Mouse (Mus musculus): ENCODE measurements around the gene Srrm3. TPM values are rescaled to one million over a fixed set of nuclear protein-coding genes. Genes with fewer than 3 reads are reported as not detected.
A peak's percentile ranks its signal among the peaks of the same experiment; 100 is the strongest.

Srrm3 gene
- polyA plus RNA-seq, 1 experiment from 2014 or later = 87.3 TPM

DNA sequence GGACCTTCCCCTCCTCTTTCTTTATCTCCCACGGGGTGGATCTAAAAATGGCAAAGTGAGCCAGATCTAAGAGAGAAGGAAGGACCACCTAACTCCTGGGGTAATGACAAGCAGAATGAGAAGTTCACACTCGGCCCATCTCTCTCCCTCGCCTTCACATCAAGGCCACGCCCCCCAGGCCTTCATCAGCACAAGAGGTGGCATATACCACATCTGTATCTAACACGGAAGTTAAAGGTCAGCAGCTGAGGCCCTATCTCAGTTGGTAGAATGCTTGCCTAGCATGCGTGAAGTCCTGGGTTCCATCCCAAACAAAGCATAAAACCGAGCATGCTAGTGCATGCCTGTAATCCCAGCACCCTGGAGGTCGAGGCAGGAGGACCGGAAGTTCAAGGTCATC lies 67.1 kb downstream of the Srrm3 start:
- WGBS = 56% methylated on average over 9 of the region's 9 CpGs
- Histone ChIP-seq H3K27me3 (replicated peaks) (peaks cover 7% of the 10 kb centered on the region), H3K36me3 (peaks cover 6% of the 10 kb centered on the region; the same call in 1 of the 2 replicates), H3K4me1 (peaks cover 15% of the 10 kb centered on the region), H3K27ac (replicated peaks) (no peak overlapping the region), H3K9ac (replicated peaks) (no peak overlapping the region), H3K4me2 (no peak overlapping the region), H3K9me3 (replicated peaks) (no peaks in the 10 kb centered on the region), H3K4me3 (replicated peaks) (no peak overlapping the region)
- no peak for ATAC-seq (ENCODE audit: low FRiP score)

- H3K4me3 ChIP-seq (replicated peaks) = peak overlapping the region; percentile 35; the same call in 1 of the 2 replicates
Measured at GRCm38 (mm10) chr5:135877180-135877579, 70.5 kb downstream of the Srrm3 start.

DNA sequence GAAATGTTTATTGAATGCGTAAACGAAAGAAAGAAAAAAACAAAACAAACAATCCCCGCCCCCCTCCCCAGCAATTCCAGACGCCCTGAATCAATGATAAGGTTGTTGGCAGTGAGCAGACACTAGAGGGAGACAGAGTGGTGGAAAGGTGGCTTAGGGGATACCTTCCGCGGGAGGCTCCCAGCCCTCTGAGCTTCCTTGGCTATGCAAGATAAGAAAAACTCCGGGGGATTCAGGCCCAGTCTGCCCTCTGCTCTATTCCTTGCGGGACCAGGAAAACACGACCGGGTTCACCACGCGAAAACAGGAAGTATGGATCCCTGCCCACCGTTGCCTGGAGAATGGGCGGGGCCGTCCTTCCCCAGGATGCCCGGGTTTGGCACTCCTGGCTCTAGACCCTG lies 71.1 kb downstream of the Srrm3 start:
- 2% methylated on average over 16 of the region's 16 CpGs for WGBS
- peak overlapping the region; percentile 35 for H3K4me3 ChIP-seq (replicated peaks)
- ATAC-seq (ENCODE audit: low FRiP score) = peak; percentile 34
- peak overlapping the region; percentile 37; the same call in 1 of the 2 replicates for H3K9ac ChIP-seq (replicated peaks)
- H3K4me2 ChIP-seq = peak overlapping the region; percentile 66
- peak overlapping the region; percentile 66 for H3K27ac ChIP-seq (replicated peaks)
- peaks cover 25% of the 10 kb centered on the region for H3K4me1 ChIP-seq
- no peaks in the 10 kb centered on the region for H3K27me3 ChIP-seq (replicated peaks)
- peaks cover 3% of the 10 kb centered on the region; the same call in 1 of the 2 replicates for H3K36me3 ChIP-seq
- H3K9me3 ChIP-seq (replicated peaks) = no peaks in the 10 kb centered on the region

More at GRCm38 (mm10) chr5:135877180-135877579, 70.5 kb downstream of the Srrm3 start:
- Histone ChIP-seq H3K27me3 (replicated peaks) (no peaks in the 10 kb centered on the region), H3K36me3 (peaks cover 3% of the 10 kb centered on the region; the same call in 1 of the 2 replicates), H3K4me2 (peak overlapping the region; percentile 66), H3K9ac (replicated peaks) (no peak overlapping the region), H3K9me3 (replicated peaks) (no peaks in the 10 kb centered on the region), H3K27ac (replicated peaks) (peak overlapping the region; percentile 66; the same call in 1 of the 2 replicates), H3K4me1 (peaks cover 25% of the 10 kb centered on the region)
- peak; percentile 31; the same call in 1 of the 2 replicates for ATAC-seq (ENCODE audit: low FRiP score)
- 14% methylated on average over 8 of the region's 8 CpGs for WGBS

DNA sequence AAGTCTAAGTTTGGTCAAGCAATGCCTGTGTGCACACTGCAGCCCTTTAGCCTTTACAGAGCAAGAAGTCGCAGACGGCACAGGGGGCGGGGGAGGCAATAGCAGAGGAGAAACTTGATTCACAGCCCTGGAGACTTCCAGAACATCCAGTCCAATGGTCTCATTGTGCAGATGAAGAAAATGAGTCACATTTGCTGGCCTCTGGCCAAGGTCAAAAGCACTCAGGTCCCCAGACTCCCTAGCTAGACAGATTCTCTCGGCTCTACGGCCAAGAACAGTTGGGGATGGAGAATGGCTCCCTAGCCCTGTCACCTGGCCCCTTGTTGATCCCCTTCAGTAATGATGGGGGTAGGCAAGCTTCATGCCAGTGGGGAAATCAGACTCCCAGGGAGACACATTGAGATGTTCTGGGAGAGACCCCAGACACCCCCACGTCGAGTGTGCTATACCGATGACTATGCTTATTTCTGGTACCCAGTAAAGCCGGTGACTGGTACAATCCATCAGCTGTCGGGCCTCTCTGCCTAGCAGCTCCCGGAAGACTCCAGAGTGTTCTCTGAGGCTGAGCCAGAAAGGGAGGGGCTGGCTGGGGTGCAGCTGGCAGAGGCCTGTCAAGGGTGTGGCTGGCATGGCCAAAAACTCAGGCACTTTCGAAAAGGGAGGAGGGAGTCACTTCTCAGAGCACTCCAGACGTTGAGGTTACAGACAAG lies 72.9 kb downstream of the Srrm3 start:
- H3K4me2 ChIP-seq = no peak overlapping the region
- H3K27ac ChIP-seq (replicated peaks) = peak overlapping the region; percentile 2; the same call in 1 of the 2 replicates

GRCm38 (mm10) chr5:135884641-135885040 lies 78.0 kb downstream of the Srrm3 start:
- Histone ChIP-seq H3K4me3 (replicated peaks) (no peak overlapping the region), H3K9me3 (replicated peaks) (no peaks in the 10 kb centered on the region), H3K4me2 (no peak overlapping the region), H3K4me1 (peaks cover 18% of the 10 kb centered on the region), H3K27me3 (replicated peaks) (peaks cover 16% of the 10 kb centered on the region), H3K27ac (replicated peaks) (no peak overlapping the region), H3K9ac (replicated peaks) (no peak overlapping the region), H3K36me3 (no peaks in the 10 kb centered on the region)
- ATAC-seq (ENCODE audit: low FRiP score) = no peak
- 77% methylated on average over 6 of the region's 6 CpGs for WGBS

More for the DNA sequence above, 72.9 kb downstream of the Srrm3 start:
- Histone ChIP-seq H3K4me1 (peaks cover 25% of the 10 kb centered on the region), H3K36me3 (no peaks in the 10 kb centered on the region), H3K27me3 (replicated peaks) (no peaks in the 10 kb centered on the region), H3K9ac (replicated peaks) (no peak overlapping the region), H3K9me3 (replicated peaks) (no peaks in the 10 kb centered on the region), H3K4me3 (replicated peaks) (no peak overlapping the region)
- ATAC-seq (ENCODE audit: low FRiP score) = peak; percentile 28; the same call in 1 of the 2 replicates
- WGBS = 39% methylated on average over 13 of the region's 13 CpGs

- ATAC-seq (ENCODE audit: low FRiP score) = peak; percentile 35; the same call in 1 of the 2 replicates
- peaks cover 15% of the 10 kb centered on the region for H3K4me1 ChIP-seq
- under 1% methylated on average over 24 of the region's 24 CpGs for WGBS
- peak within 1 kb of the TSS; percentile 30 for H3K4me3 ChIP-seq (replicated peaks)
- peaks cover 37% of the 10 kb centered on the region for H3K27me3 ChIP-seq (replicated peaks)
- peak within 1 kb of the TSS; percentile 50 for H3K4me2 ChIP-seq
- H3K27ac ChIP-seq (replicated peaks) = no peak within 1 kb of the TSS
- H3K9ac ChIP-seq (replicated peaks) = 0 out of 2 replicates have a peak within 1 kb of the TSS, but pooled peaks have one; percentile 5
- H3K36me3 ChIP-seq = no peaks in the 10 kb centered on the region
- no peaks in the 10 kb centered on the region for H3K9me3 ChIP-seq (replicated peaks)
Measured at GRCm38 (mm10) chr5:135887675-135888102, 81.0 kb downstream of the Srrm3 start, which contains the start of gene Hspb1. Gene Hspb1 (plus strand): TSS chr5:135887919.

DNA sequence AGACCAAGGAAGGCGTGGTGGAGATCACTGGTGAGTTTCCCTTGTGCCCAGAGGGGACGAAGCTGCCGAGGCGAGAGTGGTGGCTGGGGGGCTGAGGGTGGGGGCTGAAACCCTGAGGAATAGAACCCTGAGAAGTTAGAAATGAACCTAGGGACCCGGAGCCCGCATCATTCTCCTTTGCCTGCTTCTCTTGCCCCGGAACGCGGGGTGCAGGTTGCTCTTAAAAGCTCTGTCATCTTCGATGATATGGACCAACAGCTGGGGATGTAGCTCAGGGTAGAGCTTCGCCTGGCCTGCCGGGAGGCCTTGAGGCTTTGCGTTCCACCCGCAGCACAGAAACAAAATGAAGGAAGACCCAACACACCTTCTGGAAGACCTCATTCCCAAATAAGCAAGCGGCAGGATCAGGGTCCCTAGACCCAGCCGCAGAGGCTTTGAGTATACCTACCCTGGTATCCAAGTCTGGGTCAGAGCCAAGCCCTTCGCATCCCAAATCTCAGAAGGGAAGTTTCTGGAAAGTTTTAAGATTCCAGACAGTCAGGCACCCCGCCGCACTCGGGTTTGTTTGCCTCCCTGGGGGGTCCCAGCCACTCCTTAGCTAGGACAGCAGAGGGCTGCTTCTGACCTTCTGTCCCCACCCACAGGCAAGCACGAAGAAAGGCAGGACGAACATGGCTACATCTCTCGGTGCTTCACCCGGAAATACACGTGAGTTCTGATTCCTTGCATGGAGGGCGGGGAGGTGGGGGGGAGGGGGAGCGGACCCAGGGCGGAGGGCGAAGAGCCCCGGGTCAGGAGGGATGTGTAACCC lies 81.9 kb downstream of the Srrm3 start:
- Histone ChIP-seq H3K9me3 (replicated peaks) (no peaks in the 10 kb centered on the region), H3K36me3 (no peaks in the 10 kb centered on the region), H3K27ac (replicated peaks) (no peak overlapping the region), H3K4me1 (peaks cover 15% of the 10 kb centered on the region), H3K9ac (replicated peaks) (0 out of 2 replicates have a peak overlapping the region, but pooled peaks have one; percentile 5), H3K4me2 (peak overlapping the region; percentile 40), H3K27me3 (replicated peaks) (peaks cover 37% of the 10 kb centered on the region), H3K4me3 (replicated peaks) (peak overlapping the region; percentile 26)
- WGBS = 4% methylated on average over 30 of the region's 30 CpGs
- ATAC-seq (ENCODE audit: low FRiP score) = no peak; the same call in 1 of the 2 replicates

- Histone ChIP-seq H3K4me1 (peaks cover 15% of the 10 kb centered on the region), H3K27ac (replicated peaks) (no peak overlapping the region), H3K4me3 (replicated peaks) (no peak overlapping the region), H3K9ac (replicated peaks) (no peak overlapping the region), H3K27me3 (replicated peaks) (peaks cover 37% of the 10 kb centered on the region), H3K36me3 (no peaks in the 10 kb centered on the region), H3K9me3 (replicated peaks) (no peaks in the 10 kb centered on the region), H3K4me2 (no peak overlapping the region)
- no peak for ATAC-seq (ENCODE audit: low FRiP score)
- 52% methylated on average over 4 of the region's 4 CpGs for WGBS
Measured at GRCm38 (mm10) chr5:135890323-135890722, 83.6 kb downstream of the Srrm3 start.

- no peak overlapping the region for H3K27ac ChIP-seq (replicated peaks)
- H3K4me3 ChIP-seq (replicated peaks) = no peak overlapping the region
- 67% methylated on average over 3 of the region's 3 CpGs for WGBS
- H3K4me2 ChIP-seq = no peak overlapping the region
- H3K4me1 ChIP-seq = peaks cover 15% of the 10 kb centered on the region
- no peak overlapping the region for H3K9ac ChIP-seq (replicated peaks)
- H3K27me3 ChIP-seq (replicated peaks) = peaks cover 37% of the 10 kb centered on the region
- H3K36me3 ChIP-seq = no peaks in the 10 kb centered on the region
- no peaks in the 10 kb centered on the region for H3K9me3 ChIP-seq (replicated peaks)
- ATAC-seq (ENCODE audit: low FRiP score) = no peak
Measured at GRCm38 (mm10) chr5:135890920-135891319, 84.2 kb downstream of the Srrm3 start.

DNA sequence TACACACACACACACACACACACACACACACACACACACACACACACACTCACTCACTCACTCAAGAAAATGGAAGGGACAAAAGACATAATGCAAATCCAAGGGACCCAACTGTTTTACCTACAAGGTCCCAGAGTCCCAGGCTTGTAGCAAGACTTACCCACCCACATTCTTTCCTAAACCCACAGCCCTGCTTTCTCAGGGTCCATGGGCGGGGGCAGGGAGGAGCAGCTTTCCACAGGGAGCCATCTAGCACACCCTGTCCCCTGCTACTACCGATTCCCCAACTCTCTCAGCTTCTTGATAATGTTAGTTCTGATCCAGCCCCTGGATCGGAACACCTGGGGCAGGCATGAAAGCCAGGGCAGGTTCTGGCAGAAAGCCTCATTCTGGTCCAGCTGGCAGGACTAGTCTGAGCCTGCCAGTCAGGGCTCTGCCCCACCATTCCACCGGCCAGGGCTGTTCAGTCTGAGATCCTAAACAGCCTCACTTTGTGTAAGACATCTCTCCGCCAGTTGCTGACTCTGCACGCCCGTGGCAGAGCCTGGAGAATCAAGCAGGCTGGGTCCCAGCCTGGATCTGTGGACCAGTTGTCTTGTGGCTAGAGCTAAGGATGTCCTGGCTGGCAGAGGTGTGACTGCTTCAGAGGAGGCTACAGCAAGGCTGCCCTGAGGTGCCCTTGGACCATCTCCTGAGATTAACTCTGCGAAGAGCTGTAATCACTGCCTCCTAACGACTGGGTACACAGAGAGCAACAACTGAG lies 86.1 kb downstream of the Srrm3 start:
- Histone ChIP-seq H3K36me3 (no peaks in the 10 kb centered on the region), H3K4me3 (replicated peaks) (no peak overlapping the region), H3K27me3 (replicated peaks) (peaks cover 32% of the 10 kb centered on the region), H3K4me2 (no peak overlapping the region), H3K9me3 (replicated peaks) (no peaks in the 10 kb centered on the region), H3K27ac (replicated peaks) (no peak overlapping the region), H3K9ac (replicated peaks) (no peak overlapping the region), H3K4me1 (peaks cover 10% of the 10 kb centered on the region)
- ATAC-seq (ENCODE audit: low FRiP score) = no peak
- 53% methylated on average over 9 of the region's 9 CpGs for WGBS

DNA sequence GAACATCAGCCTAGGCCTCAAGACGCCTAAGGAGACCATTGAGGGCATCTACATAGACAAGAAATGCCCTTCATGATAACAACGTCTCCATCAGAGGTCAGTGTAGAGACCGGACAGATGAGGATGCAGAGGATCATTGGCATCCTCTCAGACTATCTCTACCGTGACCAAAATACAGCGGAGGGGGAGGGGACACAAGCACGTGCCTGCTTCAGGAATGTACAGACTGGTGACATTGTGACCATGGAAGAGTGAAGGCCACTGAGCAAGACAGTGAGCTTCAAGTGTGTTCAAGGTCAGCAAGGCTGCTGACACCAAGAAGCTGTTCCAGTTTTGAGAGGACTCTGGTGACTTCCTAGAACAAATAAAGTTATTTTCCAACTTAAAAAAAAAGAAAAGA lies 88.3 kb downstream of the Srrm3 start:
- Histone ChIP-seq H3K4me1 (no peaks in the 10 kb centered on the region), H3K4me2 (no peak overlapping the region), H3K9ac (replicated peaks) (no peak overlapping the region), H3K4me3 (replicated peaks) (no peak overlapping the region), H3K9me3 (replicated peaks) (no peaks in the 10 kb centered on the region), H3K27me3 (replicated peaks) (peaks cover 18% of the 10 kb centered on the region), H3K27ac (replicated peaks) (no peak overlapping the region), H3K36me3 (no peaks in the 10 kb centered on the region)
- WGBS = 82% methylated on average over 6 of the region's 6 CpGs
- no peak for ATAC-seq (ENCODE audit: low FRiP score)
